Mouse (Mus musculus): ENCODE results near the gene Ankrd33b. TPM values are rescaled to one million over a fixed set of nuclear protein-coding genes. Genes with fewer than 3 reads are reported as not detected.

Gene Ankrd33b
- total RNA-seq, 2 experiments from 2014 or later, result 1.2 TPM

DNA sequence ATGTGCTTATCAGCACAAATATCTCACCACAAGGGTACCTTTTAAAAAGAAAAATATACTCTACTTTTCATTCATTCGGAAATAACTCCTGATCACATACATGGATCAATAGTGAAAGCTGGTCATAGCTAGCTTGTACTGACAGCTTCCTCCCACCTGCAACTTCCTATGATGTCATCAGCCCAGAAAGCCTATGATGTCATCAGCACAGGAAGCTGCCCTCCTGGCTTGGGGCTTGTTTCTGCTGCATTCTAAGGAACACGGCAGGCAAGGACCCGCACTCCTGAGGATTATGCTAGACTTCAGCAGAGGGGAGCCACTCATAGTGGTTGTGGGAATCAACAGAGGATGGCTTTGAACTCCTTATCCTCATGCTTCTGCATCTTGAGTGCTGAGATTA lies 63.2 kb downstream of the Ankrd33b start:
- DNase-seq, result no peak

DNA sequence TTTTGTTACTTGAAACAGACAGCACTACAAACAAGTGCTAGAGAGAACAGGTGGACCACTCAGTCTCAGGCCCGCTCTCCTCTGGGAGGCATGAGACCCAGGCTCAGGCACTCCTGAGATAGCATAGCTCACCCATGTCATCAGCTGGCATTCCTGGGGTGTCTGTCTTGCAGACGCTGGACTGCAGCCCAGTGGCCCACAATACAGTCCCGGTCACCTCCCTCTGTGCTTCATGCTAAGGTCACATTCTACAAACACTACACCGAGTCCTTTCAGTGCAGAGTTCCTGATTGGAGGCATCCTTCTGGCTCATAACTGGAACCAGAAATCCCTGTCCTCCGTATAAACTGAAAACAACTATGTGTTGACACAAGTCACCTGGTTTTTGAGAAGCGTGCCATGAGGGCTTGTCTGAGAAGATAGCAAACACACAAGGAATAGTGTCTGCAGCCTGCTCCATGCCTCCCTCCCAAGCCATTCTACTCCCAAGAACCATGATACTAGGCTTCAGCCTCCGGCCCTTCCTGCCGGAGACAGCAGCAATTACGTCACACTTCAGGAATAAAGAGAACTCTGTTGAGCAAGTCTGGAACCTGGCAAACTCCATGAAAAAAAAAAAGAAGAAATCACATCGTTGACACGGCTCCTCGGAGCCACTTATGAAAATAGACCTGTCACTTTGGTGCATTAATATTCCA lies 65.1 kb downstream of the Ankrd33b start:
- no peak for DNase-seq

DNA sequence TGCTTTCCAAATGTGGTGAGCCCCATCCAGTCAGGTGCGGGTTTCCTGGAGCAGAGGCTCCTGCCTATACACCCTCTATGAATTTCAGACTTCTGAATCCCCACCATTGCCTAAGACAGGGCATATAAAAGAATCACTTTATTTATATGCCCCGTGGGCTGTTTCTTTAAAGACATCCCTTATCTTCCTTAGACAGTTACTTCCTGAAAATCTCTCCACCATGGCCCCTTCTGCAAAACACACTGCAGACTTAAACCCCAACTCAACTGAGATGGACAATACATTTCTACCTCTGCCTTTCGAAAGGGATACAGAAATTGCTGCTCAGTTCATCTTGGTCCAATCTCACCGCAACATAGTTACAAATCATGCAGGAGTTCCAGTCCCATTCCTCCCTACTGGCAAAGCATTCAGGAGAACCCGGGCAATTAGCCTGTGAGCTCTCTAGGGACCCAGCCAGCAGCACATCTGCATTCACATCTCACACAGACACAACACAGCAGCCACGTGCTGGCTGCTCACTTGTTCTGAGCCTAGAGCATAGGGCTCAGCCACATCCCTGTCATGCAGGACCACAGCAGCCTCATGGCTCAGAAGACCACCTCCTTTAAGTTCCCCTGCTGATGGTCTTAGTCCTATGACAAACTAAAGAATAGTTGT lies 68.1 kb downstream of the Ankrd33b start:
- no peak for DNase-seq

DNA sequence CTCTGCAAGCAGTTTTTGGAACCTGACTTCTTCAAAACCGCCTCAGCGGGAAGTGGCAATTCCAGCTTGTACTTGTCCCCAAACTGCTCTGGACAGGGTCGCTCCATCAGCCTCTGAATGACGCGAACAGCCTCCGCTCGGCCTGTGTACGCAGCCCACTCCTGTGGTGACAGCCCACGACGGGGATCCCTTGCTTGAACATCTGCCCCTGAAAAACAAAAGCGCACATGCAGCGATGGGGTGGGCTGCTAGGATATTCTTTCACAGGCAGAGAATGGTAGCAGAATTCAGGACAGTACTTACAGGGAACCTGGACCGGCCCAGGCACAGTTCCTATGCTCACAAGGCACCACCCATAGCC lies 69.8 kb downstream of the Ankrd33b start:
- no peak for DNase-seq

DNA sequence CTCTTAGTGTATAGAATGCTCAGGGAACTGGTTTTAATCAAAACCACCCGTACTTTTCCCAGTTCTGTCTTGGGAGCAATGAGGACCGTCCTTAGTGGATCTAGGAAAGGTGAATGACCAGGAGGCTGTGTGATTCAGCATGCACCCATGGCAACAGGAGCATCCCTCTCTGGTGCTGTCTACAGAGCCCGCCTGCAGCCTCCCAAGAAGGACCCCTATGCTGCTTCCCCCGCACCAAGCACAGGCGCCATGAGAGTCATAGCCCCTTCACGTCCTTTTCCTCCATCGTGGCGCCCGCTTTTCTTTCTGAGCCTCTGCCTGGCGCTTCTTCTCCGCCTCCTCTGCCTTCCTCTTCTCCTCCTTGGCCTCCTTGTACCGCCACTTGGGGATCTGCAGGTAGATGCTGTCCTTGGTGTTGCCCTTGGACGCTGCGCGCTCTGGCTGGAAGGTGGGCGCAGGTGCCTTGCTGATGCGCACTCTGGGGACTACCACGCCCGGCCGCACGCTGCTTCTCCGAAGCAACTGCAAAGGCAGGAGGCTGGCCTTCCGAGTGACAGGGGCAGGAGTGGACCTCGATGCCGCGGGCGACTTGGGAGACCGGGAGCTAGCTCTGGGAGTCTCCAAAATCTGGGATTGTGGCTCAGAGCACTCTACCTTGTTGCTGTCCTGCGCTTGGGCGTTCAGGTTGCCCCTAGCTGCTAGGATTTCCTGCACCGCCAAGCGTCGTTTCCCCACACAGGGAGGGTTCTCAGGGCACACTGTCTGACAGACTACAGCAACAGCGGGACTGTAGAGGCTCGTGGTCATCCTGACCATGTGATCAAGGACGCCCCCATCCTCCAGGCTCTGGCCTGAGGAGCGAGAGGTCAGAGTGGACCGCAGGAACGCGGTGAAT lies 70.4 kb downstream of the Ankrd33b start:
- DNase-seq, result no peak

DNA sequence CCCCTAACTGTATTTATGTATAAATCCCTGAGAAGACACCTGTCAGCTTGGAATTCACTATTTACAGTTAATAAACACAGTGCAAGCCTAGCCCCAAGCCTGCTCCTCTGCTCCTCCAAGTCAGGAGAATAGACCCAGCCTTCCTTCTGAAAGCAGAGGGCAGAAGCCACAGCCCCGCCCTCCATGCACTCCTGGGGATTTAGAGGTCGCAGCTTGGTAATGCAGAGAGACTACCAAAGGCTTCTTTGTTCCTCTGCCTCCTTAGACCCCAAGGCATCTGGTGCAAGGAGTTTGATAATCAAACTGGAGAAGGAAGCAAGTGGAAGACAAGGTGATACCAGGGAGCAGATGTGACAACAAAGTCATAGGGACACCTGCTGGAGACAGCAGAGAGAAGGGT lies 73.2 kb downstream of the Ankrd33b start:
- DNase-seq, result no peak

DNA sequence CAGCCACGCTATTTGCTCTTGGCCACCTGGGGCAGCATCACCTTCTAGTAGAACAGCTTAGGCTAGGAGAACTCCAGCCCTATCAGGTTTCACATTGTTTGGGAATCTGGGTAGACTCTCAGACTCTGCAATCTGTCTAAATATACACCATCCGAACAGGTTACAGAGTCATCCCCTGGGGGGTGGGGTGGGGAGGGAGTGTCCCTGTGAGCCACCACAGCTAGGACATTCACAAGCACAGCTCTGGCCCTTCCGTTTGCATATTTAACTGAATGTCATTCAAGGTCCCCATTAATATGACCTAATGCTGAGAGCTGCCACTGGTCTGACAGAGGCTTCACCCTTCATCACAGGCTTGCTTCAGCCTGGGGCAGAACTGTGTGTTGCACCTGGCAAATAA lies 74.9 kb downstream of the Ankrd33b start:
- no peak for DNase-seq

DNA sequence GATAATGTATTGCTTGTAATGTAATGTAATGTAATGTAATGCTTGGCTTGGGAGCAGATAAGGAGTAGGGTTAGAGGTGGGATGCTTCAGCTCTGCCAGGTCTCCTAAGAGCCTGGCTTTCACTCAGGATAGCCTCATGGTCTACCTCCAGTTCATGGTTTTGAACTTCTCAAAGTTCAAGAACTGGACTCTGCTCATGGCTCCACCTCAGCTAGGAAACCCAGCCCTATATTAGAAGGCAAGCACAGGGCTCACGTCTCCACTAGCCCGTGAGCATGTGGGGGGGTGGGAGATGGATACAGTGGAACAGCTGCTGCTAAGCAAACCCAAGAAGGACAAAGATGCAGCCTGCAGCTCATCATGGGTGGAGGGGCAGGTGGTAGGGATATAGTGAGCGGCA lies 81.8 kb downstream of the Ankrd33b start:
- no peak for DNase-seq

DNA sequence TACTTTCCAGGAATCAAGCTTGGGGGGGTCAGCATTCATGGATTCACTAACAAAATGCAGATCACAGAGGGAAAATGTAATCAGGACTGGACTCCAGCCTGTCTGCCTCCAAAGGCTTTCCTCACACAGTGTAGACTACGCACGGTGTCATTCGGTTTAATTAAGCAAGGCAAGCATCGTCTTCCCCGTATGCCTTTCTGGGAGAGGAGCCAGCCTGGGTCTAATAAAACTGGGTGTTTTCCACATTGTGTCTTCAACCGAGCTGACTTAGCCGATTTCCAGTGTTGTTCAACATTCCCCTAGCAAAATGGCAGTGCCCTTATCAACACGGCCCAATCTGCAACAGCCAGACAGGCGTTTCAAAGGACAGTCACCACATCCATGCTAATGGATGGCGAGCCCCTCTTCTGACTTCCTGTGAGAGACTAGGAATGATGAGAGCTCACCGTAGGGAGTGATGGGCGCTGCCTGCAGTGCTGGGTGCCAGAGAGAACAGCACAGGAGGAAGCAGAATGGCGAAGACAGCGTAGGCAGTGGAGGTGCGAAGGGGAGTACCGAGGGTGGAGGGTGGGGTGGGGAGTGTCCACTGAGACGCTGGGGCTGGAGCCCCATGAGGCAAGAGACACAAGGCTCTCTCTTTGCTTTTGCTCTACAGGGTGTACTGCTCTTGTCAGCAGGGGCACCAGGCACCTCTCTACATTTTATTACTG lies 82.4 kb downstream of the Ankrd33b start:
- no peak for DNase-seq

DNA sequence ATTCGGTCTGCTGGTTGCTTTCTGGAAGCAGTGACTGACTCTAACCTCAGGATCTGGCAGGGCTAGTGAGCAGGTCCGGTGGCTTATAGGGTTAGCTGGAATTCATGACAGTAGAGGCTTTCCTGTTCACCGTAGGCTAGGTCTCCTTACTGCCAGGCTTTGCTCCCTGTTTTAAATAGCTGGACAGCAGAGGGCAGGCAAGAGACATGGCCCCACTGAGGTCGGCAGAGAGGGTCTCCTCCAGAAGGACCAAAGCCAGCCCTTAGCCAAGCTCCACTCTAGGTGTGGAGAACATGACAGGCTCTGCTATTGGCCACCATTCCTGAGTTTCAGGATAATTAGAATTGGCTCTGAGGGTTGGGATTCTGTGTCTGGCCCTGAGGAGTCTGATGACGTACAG lies 83.4 kb downstream of the Ankrd33b start:
- DNase-seq, result no peak

DNA sequence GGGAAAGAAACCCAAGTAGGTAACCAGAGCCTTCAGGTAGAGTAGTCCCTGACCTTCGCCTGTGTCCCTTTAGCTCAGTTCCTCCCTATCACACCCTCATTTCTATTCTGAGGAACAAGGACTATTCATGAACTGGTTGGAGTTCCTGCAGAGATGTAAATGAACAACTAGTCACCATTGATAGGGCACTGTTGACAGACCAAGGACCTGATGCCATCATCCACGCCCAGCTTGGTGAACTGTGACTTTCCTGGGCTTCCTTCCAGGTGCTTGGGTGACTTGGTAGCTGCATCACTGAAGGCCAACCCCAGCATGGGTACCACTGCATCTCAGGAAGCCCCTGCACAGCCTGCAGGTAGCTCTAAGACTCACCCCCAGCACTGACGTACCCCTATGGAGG lies 85.2 kb downstream of the Ankrd33b start:
- no peak for DNase-seq

DNA sequence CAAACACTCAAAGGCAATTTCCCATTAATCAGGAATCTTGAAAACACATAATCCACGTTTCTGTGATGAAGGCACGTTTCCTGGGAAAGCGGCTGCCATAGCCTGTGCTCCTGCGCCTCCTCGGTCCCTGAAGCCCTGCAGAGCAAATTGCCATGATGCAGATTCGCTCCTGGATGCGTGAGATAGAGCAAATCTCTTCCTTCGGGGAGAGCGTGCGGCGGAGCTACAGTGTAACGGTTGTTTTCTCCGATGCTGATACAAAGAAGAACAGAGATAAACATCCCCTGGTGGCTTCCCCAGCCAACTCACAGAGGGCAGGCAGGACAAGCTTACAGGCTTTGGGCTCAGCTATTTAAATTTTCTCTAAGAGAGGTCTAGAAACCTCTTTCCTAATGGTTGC lies 85.7 kb downstream of the Ankrd33b start:
- DNase-seq, result no peak

DNA sequence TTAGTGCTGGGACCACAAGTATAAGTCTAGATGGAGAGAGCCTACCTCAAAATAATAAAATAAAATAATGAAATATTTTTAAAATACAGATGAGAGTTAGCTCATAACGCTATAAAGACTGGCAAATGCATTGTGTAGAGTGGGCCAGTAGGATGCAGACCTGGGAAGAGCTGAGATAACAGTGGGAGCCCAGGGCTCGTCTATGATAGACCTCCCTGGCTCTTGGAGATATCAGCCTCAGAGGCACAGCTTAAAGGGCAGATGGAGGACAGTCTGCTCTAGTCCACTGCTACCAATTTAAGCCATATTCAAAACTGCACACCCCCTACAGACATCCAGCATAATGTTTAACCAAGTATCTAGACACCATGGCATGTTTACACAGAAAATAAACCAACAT lies 86.8 kb downstream of the Ankrd33b start:
- DNase-seq, result no peak

DNA sequence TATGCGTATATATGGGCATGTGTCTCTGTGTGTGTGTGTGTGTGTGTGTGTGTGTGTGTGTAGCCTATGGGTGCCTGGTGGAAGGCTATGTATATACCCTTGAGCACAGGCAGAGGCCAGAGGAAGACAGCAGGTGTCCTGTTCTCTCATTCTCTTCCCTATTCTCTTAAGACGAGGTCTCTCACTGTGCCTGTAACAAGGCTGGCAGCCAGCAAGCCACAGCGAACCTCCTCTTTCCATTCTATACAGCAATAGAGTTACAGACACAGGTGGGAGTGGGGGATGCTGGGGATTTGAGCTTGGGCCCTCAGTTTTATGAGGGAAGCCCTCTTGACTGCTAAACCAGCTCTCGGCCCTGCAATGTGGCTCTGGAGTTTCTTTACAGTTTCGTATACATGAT lies 87.5 kb downstream of the Ankrd33b start:
- no peak for DNase-seq

DNA sequence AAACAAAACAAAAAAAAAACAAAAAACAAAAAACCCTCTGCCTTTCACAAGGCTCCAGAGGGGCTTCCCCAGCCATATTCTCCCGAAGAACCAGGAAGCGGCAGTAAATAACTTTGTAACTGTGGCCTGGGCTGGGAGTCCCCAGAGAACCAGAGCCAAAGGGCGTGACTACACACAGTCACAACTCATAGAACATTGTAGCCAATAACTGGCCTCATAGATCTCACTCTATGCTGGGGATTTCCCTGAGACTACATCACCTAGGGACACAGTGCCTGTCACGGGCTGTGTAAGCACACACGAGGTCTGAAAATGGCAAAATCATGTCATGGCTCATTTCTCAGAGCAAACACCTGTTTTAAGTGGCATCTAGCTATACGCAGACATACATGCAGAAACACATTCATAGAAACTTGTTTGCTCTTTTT lies 87.9 kb downstream of the Ankrd33b start:
- no peak for DNase-seq

DNA sequence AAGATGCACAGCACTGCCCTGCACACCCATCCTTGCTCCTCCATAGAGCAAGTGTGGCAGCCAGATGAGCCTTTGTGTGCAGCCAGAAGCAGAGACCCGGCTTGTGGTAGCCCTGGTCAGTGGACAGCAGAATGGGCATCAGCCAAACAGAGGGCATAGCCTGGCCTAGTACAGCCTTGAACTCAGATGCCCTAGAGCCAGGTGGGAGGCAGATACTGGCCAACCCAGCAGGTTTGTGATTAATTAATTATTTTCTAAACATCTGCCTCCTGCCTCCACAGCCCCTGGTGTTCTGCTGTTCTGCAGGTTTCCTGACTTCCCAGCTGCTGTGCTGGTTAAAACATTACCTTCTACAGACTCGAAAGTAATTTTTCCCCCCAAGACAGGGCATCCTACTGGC lies 88.4 kb downstream of the Ankrd33b start:
- no peak for DNase-seq

DNA sequence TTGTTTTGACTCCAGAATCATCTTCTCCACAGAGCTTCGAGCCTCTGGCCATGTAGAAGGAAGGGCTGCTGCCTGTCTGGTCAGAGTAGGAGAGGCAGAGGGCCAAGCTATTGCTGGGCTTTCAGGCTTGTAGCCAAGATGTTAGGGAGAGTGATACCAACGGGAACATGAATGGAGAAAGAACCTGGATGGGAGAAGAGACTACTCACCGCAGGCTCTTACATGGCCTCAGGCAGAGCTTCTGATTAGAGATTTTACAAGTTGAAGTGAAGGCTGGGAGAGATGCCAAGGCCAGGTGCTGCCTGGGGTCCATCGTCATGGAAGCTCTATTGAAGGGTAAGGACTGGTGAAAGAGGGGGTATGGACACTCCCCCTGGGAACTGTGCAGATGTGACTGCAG lies 89.4 kb downstream of the Ankrd33b start:
- DNase-seq, result no peak

DNA sequence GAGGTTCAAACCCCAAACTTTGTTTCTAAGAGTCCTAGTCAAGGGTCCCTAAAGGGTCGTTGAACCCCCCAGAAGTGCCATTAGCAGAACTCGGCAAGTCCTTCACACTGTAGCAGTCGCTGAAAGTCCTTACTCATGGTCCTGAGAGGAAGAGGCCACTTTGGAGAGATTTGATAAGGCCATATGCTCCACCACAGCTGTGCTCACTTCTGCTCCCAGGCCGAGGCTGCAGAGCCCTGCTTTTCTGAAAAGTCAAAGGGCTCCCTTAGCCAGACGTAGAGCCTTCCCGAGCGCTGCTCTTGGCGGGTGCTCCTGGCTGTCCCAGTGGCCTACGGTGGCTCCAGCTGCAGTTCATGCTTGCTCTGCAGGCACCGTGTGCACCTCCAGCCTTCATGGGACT lies 94.0 kb downstream of the Ankrd33b start:
- DNase-seq, result no peak

DNA sequence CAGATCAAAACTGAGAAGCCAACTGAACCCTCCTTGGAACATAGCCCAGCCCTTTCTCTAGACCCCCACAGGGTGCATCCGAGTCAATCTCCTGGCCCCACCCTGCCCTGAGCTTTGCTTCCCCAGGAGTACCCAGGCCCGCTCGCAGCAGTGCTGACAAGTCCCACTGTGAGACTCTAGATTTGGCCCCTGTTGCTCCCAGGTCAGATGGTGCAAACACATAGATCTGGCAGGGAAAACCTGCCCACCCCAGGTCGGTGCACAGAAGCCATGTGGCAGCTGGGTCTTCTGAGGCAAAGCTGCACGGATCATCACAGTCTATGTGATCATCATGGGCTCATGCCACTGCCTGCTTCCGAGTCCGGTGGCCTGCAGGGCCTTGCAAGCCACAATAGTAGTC lies 94.8 kb downstream of the Ankrd33b start:
- no peak for DNase-seq

DNA sequence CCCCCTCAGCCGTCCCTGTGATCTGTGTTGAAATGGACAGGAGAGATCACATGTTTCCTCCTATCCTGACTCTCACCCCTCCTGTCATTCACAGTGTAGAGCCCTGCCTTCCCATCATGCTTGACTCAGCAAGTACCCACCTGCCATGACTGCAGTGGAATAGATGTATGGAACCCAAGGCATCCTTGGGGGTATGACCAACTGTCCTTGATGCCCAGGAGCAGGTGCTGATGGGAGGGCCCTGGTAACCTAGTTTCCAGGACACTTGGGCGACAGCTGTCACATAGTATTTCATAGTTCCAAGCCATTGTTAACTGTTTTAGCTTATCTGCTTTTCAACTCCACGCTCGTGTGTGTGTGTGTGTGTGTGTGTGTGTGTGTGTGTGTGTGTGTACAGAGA lies 98.0 kb downstream of the Ankrd33b start:
- DNase-seq, result no peak

DNA sequence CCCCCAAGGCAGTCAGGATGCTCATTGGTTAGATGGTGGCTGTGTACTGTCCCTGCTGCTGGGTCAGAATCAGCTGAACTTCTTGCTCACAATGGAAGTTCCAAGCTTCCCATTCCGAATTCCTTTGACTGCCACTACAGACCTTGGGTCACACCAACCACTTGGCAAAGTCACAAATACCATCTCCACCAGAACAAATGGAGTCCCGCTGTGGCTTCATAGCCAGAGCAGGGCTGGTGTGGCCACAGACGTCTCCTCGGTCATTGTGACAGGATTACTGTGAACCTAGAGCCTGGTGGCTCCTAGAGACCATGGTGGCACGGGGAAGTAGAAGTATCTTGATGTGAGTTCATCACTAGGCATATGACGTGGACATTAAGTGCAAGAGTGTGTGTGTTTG lies 99.4 kb downstream of the Ankrd33b start:
- no peak for DNase-seq

DNA sequence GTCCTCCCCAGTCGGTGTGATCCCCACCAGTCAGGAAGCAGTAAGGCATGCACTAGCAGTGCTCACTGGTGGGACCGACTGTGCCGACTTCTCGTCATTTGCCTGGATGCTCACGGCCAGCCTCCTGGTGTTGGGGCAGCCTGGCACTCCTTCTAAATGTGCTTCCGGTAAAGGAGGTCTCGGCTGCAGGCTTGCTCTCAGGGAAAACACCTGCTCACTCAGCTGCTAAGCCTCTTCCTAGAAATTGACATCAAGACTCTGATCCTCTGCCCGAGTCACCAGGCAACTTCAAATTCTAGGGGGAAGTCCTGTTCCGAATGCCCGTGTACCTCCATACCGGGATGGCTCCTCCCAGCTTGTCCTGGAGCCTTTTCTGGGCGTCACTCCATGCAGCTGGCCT lies 101.7 kb downstream of the Ankrd33b start:
- DNase-seq, result no peak

DNA sequence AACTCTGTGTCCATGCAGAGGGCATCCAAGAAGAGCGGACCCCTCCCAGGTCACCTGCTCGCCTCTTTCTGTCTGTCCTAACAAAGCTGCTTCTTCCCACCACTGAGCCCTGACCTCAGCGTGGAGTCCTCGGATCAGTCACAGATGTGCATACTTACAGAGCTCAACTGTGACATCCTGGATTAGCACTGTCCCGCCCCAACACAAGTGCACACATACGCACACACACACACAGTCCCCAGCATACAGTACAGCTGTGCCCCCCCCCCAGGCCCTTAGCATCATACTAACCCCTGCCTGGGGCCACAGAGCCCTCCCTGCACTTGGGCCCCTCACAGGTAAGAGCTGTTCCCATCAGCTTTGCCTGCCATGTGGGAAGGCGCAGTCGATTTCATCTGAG lies 102.1 kb downstream of the Ankrd33b start:
- DNase-seq, result no peak

Measured in adrenal gland, postnatal 36 days (tissue).